Mouse (Mus musculus) heart, adult 2 months (tissue): ENCODE results near the gene Adcy7.
A peak's percentile ranks its signal among the peaks of the same experiment; 100 is the strongest.

Source experiments
- CTCF ChIP-seq: fragments of 200-600 bp; IDR thresholded peaks from 2 replicates; pipeline ENCODE4 v1.8.1; 2022; ENCODE audit warnings: antibody characterized with exemption, mild to moderate bottlenecking, moderate library complexity
- POLR2A ChIP-seq: fragments of 200-500 bp; IDR thresholded peaks from 2 replicates; pipeline ENCODE4 v1.6.1; 2011; ENCODE audit warnings: mild to moderate bottlenecking, low read depth, low read length, control low read depth; ENCODE audit not compliant: insufficient read depth

GRCm38 (mm10) chr8:88312966-88313365 is 40.8 kb downstream of the Adcy7 start:
- TF ChIP-seq CTCF = peak; percentile 36
- TF ChIP-seq POLR2A = no peak
